Mouse (Mus musculus) kidney, adult 18-20 months (tissue): ENCODE results near the gene Uqcrc2.

Experiments
- DNase-seq: peaks from one replicate; pipeline ENCODE4 v3.0.0; 2021

The Uqcrc2 gene

DNA sequence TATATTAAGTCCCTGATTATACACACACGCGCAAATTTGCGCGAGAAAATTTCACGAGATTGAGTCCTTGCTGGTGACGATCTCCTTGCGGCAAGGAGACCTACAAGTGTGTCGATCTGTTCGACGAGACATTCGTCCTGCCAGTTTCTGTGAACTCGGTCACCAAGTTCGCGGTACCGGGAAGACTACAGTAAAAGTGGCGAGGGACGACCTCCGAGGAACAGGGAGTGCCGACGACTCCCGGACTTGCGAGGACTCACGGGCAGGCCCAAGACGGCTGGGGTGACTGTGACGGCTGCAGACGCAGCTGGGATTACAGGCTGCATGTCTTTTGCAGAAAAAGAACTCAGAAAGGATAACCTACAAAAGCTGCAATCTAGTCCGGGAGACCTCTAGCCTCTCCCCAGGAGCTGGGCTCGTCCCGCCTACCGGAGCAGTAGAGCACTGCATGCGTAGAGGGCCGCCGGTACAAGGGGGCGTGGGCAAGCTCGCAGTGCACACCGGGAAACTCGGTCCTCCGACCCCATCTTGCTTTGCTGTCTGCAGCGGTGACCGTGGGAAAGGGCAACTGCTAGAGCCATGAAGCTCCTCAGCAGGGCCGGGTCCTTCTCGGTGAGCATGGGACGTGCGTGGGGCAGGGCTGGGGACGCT lies at the start of gene Uqcrc2:
Gene Uqcrc2 (plus strand): TSS at position 466 of the 651 bp plus-strand sequence.
- DNase-seq = peak; percentile 89

GRCm38 (mm10) chr7:120597203-120597743 lies 37.7 kb upstream of the Uqcrc2 start:
- DNase-seq = no peak

DNA sequence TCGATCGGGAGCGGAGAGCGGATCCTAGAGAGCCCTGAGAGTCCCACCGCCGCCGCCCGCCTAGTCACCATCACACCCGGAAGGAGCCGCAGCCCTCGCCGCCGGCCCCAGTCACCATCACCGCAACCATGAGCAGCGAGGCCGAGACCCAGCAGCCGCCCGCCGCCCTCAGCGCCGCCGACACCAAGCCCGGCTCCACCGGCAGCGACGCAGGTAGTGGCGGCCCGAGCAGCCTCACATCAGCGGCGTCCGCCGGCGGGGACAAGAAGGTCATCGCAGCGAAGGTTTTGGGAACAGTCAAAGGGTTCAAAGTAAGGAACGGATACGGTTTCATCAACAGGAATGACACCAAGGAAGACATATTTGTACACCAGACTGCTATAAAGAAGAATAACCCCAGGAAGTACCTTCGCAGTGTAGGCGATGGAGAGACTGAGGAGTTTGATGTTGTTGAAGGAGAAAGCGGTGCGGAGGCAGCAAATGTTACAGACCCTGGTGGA lies 37.2 kb upstream of the Uqcrc2 start:
- DNase-seq = peak; percentile 2

DNA sequence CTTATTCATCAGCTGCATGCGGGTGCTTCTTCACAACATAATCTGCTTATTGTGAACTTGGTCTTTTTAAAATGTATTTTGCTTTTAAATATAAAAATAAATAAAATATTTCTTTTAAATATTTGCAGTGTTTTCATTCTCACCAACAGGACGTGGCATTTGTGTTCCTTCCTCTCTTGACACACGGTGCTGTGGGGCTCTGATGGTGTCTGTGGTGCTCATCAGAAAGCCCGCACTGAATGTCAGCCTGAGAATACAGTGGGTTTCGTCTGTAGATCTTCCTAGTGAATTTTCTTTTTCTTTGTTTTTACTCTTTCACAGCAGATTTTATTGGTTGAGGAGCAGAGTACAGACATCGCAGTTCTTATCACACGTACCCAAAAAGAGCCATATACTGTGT lies 36.6 kb upstream of the Uqcrc2 start:
- no peak for DNase-seq

DNA sequence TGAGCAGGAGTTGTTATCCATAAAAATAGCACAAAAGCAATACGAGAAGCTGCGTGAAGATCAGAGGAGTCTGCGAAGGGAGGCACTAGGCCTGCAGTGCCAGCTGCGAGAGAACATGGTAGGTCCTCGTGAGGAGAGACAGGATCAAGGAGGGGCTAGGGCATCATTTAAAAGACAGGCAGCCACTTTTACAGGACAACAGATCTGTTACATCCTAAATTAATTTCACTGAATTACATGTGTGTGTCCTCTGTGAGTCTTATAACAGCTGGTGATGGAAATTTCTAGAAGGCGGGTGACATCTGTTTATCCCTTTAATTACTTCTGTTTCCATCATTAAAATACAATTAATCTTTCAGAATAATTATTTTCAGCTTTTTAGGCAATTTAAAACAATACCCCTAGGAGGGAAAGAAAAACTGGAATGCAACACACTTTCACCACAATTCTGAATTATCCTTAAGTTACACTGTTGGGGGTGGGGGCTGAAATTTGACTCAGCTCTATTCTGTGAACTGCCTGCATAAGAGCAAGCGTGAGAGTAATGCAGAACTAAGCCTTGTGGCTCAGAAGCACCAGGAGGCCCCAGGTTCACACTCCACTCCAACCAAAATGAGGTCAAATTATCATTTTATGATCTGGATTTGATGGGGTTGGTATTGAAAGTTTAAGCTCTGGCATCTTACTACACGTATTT lies 14.8 kb upstream of the Uqcrc2 start:
- DNase-seq = no peak

DNA sequence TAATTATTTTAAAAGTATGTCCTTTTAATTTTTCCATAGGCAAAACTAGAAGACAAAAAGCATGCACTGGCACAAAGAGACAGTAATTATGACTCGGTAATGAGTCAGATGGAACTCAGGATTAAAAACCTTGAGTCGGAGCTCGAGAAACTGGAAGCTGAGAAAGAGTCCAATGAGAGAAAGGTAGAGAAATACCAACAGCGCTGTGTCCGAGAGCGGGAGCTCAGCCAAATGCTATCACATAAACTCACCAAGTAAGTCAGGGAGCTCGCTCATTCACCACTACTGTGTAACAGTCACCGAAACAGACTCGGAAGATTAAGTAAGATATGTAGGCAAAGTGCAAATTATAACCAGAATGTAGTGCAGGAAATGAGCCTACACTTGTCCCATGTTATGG lies 14.1 kb upstream of the Uqcrc2 start:
- no peak for DNase-seq

DNA sequence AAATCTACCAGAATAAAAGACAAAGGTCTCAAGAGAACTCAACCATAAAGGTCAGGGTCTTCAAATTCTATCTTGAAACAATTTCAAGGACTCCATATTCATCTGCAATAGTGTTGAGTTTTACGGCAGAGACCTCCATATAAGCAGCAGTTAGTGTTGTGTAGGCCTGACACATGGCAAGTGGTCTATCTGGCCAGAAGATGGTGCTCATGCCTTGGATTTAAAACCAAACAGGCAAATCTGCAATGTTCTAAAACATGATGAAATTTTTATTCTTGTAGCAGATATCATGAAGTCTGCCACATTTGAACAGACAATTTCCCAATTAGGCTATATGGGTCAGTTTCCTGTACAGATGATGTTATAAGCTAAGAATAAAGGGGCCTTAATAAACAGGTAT lies 2.5 kb upstream of the Uqcrc2 start:
- DNase-seq = no peak

DNA sequence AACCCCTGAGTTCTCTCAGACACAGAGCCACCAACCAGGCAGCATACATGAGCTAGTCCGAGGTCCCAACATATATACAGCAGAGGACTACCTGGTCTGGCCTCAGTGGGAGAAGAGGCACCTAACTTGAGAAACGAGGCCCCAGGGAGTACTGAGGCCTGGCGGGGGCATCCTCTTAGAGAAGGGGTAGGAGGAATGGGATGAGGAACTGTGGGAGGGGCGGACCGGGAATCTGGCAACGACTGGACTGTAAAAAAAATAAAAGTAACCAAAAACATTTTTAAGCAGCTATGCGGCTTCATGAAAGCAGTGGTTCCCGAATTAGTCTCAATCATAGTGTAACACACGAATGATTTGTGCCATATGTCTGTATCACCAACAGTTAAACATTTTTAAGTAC lies 675 bp upstream of the Uqcrc2 start:
- no peak for DNase-seq

DNA sequence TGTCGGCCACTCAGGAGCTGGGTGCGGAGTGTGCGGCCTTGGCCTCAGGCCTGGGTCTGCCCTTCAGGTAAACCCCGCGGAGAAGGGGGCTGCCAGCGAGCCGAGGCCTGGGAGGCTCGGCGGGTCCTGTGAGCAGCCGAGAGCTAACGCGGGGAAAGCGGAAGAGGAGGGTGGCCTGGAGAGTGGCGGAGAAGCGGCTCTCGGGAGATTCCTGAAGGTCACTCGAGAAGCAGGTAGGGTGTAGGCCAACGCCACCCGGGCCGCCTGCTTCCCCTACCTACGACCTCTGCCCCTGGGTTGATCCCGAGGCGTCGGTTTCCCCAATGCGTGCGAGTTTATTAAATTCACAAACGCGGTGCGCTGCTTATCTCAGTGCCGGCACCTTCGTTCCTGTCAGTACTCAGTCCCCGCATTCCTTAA lies 396 bp downstream of the Uqcrc2 start:
- no peak for DNase-seq

GRCm38 (mm10) chr7:120635821-120636220 lies 845 bp downstream of the Uqcrc2 start:
- no peak for DNase-seq

DNA sequence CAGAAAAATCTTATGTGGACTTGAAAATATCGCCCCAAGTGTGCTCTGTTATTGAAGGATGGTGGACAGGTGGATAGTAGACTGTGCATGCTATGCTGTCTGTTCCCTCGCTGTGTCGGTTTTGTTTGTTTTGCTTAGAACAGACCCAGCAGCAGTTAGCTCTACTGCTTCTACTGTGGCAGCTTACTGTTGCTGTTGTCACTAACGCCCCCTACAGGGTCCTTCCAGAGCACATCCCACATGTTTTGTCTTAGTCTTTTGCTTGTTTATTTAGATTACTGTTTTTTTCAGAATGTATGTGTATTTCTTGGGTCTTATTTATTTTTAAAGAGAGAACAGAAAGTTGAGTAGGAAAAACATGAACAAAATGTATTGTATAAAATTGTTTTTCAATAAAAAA lies 8.2 kb downstream of the Uqcrc2 start:
- DNase-seq = no peak

GRCm38 (mm10) chr7:120647849-120648248 lies 12.9 kb downstream of the Uqcrc2 start:
- no peak for DNase-seq

- no peak for DNase-seq
These were observed 27.1 kb downstream of the Uqcrc2 start for GRCm38 (mm10) chr7:120662079-120662478.

- DNase-seq = peak; percentile 77
These were observed 35.3 kb downstream of the Uqcrc2 start, which contains the start of gene Pdzd9 for GRCm38 (mm10) chr7:120670153-120670875. Pdzd9 (minus strand) TSS chr7:120670343.

- peak; percentile 13 for DNase-seq
These were observed 36.3 kb downstream of the Uqcrc2 start for GRCm38 (mm10) chr7:120671271-120671670.

DNA sequence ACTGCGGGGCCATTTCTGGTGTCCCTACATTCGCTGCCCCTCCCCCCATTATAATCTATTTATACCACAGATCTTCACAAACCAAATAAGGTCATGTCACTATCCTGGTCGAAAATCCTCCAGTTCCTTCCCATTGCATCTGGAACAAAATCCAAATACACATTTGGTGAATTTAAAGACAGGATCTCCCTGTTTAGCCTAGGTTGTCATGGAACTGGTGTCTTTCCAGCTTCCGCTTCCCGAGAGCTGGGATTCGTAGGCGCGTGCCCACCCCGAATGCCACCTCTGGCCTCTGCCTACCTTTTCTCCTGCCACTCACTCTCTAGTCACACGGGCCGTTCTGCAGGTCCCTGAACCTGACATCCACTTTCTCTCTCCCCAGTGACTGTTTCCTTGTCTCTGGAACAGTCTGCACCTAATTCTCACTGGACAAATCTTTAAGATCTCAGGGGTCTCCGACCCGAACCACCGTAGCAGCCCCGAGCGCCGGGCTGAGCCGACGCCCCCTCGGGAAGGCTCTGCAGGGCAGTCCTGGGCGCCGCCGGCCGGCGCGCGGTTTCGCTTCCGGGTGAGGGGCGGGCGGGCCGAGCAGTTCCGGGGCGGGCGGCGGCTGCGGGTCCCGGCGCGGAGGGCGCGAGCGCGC lies 42.1 kb downstream of the Uqcrc2 start, which contains the start of gene Mosmo:
Gene Mosmo (plus strand): TSS at position 618 of the 643 bp plus-strand sequence.
- peak; percentile 75 for DNase-seq

GRCm38 (mm10) chr7:120677764-120678531 lies 43.0 kb downstream of the Uqcrc2 start:
- peak; percentile 39 for DNase-seq

DNA sequence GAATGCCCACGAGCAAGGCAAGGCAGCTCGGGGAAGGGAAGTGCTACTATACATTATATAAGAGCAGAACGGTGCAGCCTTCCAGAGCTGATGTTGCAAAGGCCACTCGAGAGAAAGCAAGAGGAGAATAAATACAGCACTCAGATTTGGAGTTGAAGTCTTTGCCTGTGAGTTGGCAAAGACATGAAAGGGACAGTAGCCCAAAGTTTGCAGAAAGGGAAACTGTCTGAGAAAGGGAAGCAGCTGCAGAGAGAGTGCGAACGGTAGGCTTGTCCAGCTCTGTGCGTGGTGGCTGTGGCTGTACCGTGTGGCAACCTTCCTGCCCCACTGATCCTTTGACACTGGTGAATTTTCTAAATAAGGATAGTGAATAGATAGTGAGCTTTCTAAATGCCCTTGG lies 44.0 kb downstream of the Uqcrc2 start:
- no peak for DNase-seq

DNA sequence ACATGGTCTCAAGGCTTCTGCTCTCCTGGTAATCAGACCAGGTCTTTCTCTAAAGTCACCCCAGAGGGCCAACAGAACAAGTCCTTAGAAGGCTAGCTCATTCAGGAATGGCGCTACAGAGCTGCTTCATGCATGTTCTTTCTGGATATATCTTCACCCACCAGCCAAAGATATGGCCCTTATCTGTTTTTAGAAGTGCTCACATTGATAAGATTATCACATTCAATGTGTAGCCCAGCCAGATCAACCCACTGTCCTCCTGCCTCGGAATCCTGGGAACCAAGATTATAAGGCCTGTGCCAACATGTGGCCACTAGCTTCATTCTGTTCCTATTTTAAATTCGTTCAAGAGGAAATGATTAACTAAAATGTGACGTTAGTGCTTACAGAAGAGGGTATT lies 47.0 kb downstream of the Uqcrc2 start:
- peak; percentile 13 for DNase-seq

GRCm38 (mm10) chr7:120684731-120685161 lies 49.8 kb downstream of the Uqcrc2 start:
- no peak for DNase-seq

GRCm38 (mm10) chr7:120685227-120685626 lies 50.3 kb downstream of the Uqcrc2 start:
- no peak for DNase-seq

DNA sequence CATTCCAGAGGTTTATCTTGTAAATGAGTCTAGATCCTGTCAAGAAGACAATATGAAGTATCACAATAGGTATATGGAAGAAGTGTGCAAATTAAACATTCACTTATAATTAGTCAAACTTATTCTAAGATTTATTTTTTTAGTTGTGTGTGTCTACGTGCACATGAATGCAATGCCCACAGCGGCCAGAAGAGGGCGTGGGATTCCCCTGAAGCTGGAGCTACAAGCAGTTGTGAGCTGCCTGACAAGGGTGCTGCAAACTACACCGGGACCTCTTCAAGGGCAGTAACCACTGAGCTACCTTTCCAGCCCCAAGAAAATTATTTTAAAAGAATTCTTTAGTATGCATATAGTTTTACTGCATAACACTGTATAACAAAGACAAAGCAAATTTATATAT lies 55.7 kb downstream of the Uqcrc2 start:
- DNase-seq = no peak
